Mouse (Mus musculus): ENCODE measurements around the gene Klb. TPM values are rescaled to one million over a fixed set of nuclear protein-coding genes. Genes with fewer than 3 reads are reported as not detected.

Gene Klb
- polyA plus RNA-seq, 1 experiment from 2014 or later: 0.13 TPM

- H3K27ac ChIP-seq: peak within 1 kb of the TSS; percentile 72
- peak within 1 kb of the TSS; percentile 85 for H3K4me2 ChIP-seq
- H3K36me3 ChIP-seq (replicated peaks): no peaks in the 10 kb centered on the region
- H3K27me3 ChIP-seq (replicated peaks): no peaks in the 10 kb centered on the region
- peak within 1 kb of the TSS; percentile 96 for H3K4me3 ChIP-seq
- under 1% methylated on average over 65 of the region's 65 CpGs for WGBS
- peaks cover 14% of the 10 kb centered on the region for H3K4me1 ChIP-seq
- peak; percentile 98 for ATAC-seq (replicated peaks)
- H3K9ac ChIP-seq: peak within 1 kb of the TSS; percentile 76
- no peaks in the 10 kb centered on the region for H3K9me3 ChIP-seq
Measured at GRCm38 (mm10) chr5:65335298-65336074, 12.6 kb upstream of the Klb start, which contains the start of gene Rfc1. Rfc1 (minus strand) TSS chr5:65335670.

GRCm38 (mm10) chr5:65336075-65336355 is 12.1 kb upstream of the Klb start:
- 0 out of 2 replicates have a peak, but pooled peaks have one; percentile 19 for ATAC-seq (replicated peaks)

GRCm38 (mm10) chr5:65338394-65338793 is 9.7 kb upstream of the Klb start:
- no peak overlapping the region for H3K4me3 ChIP-seq
- no peak for ATAC-seq (replicated peaks)
- no peaks in the 10 kb centered on the region for H3K27me3 ChIP-seq (replicated peaks)
- H3K4me2 ChIP-seq: no peak overlapping the region
- H3K9me3 ChIP-seq: no peaks in the 10 kb centered on the region
- 82% methylated on average over 6 of the region's 6 CpGs for WGBS
- no peak overlapping the region for H3K9ac ChIP-seq
- no peak overlapping the region for H3K27ac ChIP-seq
- peaks cover 14% of the 10 kb centered on the region for H3K4me1 ChIP-seq
- H3K36me3 ChIP-seq (replicated peaks): no peaks in the 10 kb centered on the region

More at GRCm38 (mm10) chr5:65336075-65336355, 12.1 kb upstream of the Klb start:
- Histone ChIP-seq H3K9ac (0 out of 2 replicates have a peak overlapping the region, but pooled peaks have one; percentile 76), H3K27me3 (replicated peaks) (no peaks in the 10 kb centered on the region), H3K4me2 (peak overlapping the region; percentile 85), H3K9me3 (no peaks in the 10 kb centered on the region), H3K4me3 (peak overlapping the region; percentile 96), H3K36me3 (replicated peaks) (no peaks in the 10 kb centered on the region), H3K4me1 (peaks cover 14% of the 10 kb centered on the region), H3K27ac (no peak overlapping the region)
- 26% methylated on average over 4 of the region's 4 CpGs for WGBS

GRCm38 (mm10) chr5:65340167-65340566 is 7.9 kb upstream of the Klb start:
- Histone ChIP-seq H3K27ac (no peak overlapping the region), H3K4me2 (no peak overlapping the region), H3K36me3 (replicated peaks) (no peaks in the 10 kb centered on the region), H3K4me1 (peaks cover 5% of the 10 kb centered on the region; the same call in 1 of the 2 replicates), H3K27me3 (replicated peaks) (no peaks in the 10 kb centered on the region), H3K4me3 (no peak overlapping the region), H3K9me3 (no peaks in the 10 kb centered on the region), H3K9ac (no peak overlapping the region)
- no peak for ATAC-seq (replicated peaks)
- WGBS: 67% methylated on average over 4 of the region's 4 CpGs

GRCm38 (mm10) chr5:65350508-65350907 is 2.4 kb downstream of the Klb start:
- Histone ChIP-seq H3K9ac (no peak overlapping the region), H3K4me3 (no peak overlapping the region), H3K4me2 (no peak overlapping the region), H3K36me3 (replicated peaks) (no peaks in the 10 kb centered on the region), H3K9me3 (no peaks in the 10 kb centered on the region), H3K27me3 (replicated peaks) (no peaks in the 10 kb centered on the region), H3K27ac (no peak overlapping the region), H3K4me1 (peaks cover 3% of the 10 kb centered on the region)
- no peak for ATAC-seq (replicated peaks)
- 67% methylated on average over 10 of the region's 10 CpGs for WGBS

- Histone ChIP-seq H3K36me3 (replicated peaks) (no peaks in the 10 kb centered on the region), H3K27me3 (replicated peaks) (no peaks in the 10 kb centered on the region), H3K9ac (no peak overlapping the region), H3K4me1 (no peaks in the 10 kb centered on the region), H3K9me3 (no peaks in the 10 kb centered on the region), H3K4me2 (no peak overlapping the region), H3K27ac (no peak overlapping the region), H3K4me3 (no peak overlapping the region)
- ATAC-seq (replicated peaks): no peak
- WGBS: 90% methylated on average over 3 of the region's 3 CpGs
Measured at GRCm38 (mm10) chr5:65354097-65354496, 6.0 kb downstream of the Klb start.

GRCm38 (mm10) chr5:65354985-65355384 is 6.9 kb downstream of the Klb start:
- no peak overlapping the region for H3K9ac ChIP-seq
- H3K27ac ChIP-seq: no peak overlapping the region
- H3K9me3 ChIP-seq: no peaks in the 10 kb centered on the region
- no peaks in the 10 kb centered on the region for H3K27me3 ChIP-seq (replicated peaks)
- H3K36me3 ChIP-seq (replicated peaks): no peaks in the 10 kb centered on the region
- no peaks in the 10 kb centered on the region for H3K4me1 ChIP-seq
- H3K4me2 ChIP-seq: no peak overlapping the region
- 74% methylated on average over 5 of the region's 5 CpGs for WGBS
- no peak overlapping the region for H3K4me3 ChIP-seq
- no peak for ATAC-seq (replicated peaks)

GRCm38 (mm10) chr5:65356851-65357250 is 8.7 kb downstream of the Klb start:
- Histone ChIP-seq H3K4me3 (no peak overlapping the region), H3K9ac (no peak overlapping the region), H3K4me1 (no peaks in the 10 kb centered on the region), H3K27me3 (replicated peaks) (no peaks in the 10 kb centered on the region), H3K36me3 (replicated peaks) (no peaks in the 10 kb centered on the region), H3K4me2 (no peak overlapping the region), H3K27ac (no peak overlapping the region), H3K9me3 (no peaks in the 10 kb centered on the region)
- ATAC-seq (replicated peaks): no peak
- WGBS: 89% methylated on average over 6 of the region's 6 CpGs

- no peak for ATAC-seq (replicated peaks)
- Histone ChIP-seq H3K27ac (no peak overlapping the region), H3K9ac (no peak overlapping the region), H3K4me2 (no peak overlapping the region), H3K9me3 (no peaks in the 10 kb centered on the region), H3K4me3 (no peak overlapping the region), H3K4me1 (no peaks in the 10 kb centered on the region), H3K27me3 (replicated peaks) (no peaks in the 10 kb centered on the region), H3K36me3 (replicated peaks) (no peaks in the 10 kb centered on the region)
- WGBS: 89% methylated on average over 3 of the region's 3 CpGs
Measured at GRCm38 (mm10) chr5:65357771-65358170, 9.7 kb downstream of the Klb start.

- H3K36me3 ChIP-seq (replicated peaks): no peaks in the 10 kb centered on the region
- H3K4me3 ChIP-seq: no peak overlapping the region
- H3K27ac ChIP-seq: no peak overlapping the region
- ATAC-seq (replicated peaks): no peak
- H3K9ac ChIP-seq: no peak overlapping the region
- WGBS: 89% methylated on average over 11 of the region's 11 CpGs
- H3K9me3 ChIP-seq: no peaks in the 10 kb centered on the region
- no peak overlapping the region for H3K4me2 ChIP-seq
- no peaks in the 10 kb centered on the region for H3K4me1 ChIP-seq
- H3K27me3 ChIP-seq (replicated peaks): no peaks in the 10 kb centered on the region
Measured at GRCm38 (mm10) chr5:65367837-65368236, 19.7 kb downstream of the Klb start.

GRCm38 (mm10) chr5:65371551-65371950 is 23.4 kb downstream of the Klb start:
- Histone ChIP-seq H3K4me2 (no peak overlapping the region), H3K9me3 (no peaks in the 10 kb centered on the region), H3K27ac (no peak overlapping the region), H3K4me1 (no peaks in the 10 kb centered on the region), H3K36me3 (replicated peaks) (no peaks in the 10 kb centered on the region), H3K4me3 (no peak overlapping the region), H3K27me3 (replicated peaks) (no peaks in the 10 kb centered on the region), H3K9ac (no peak overlapping the region)
- 92% methylated on average over 7 of the region's 7 CpGs for WGBS
- no peak for ATAC-seq (replicated peaks)

- Histone ChIP-seq H3K27ac (no peak overlapping the region), H3K9me3 (no peaks in the 10 kb centered on the region), H3K27me3 (replicated peaks) (no peaks in the 10 kb centered on the region), H3K4me3 (no peak overlapping the region), H3K4me2 (no peak overlapping the region), H3K36me3 (replicated peaks) (no peaks in the 10 kb centered on the region), H3K9ac (no peak overlapping the region), H3K4me1 (no peaks in the 10 kb centered on the region)
- 80% methylated on average over 7 of the region's 7 CpGs for WGBS
- no peak for ATAC-seq (replicated peaks)
Measured at GRCm38 (mm10) chr5:65374746-65375145, 26.6 kb downstream of the Klb start.

GRCm38 (mm10) chr5:65385704-65386103 is 37.6 kb downstream of the Klb start:
- H3K4me1 ChIP-seq: peaks cover 19% of the 10 kb centered on the region
- no peak overlapping the region for H3K4me3 ChIP-seq
- H3K9ac ChIP-seq: no peak overlapping the region
- no peaks in the 10 kb centered on the region for H3K9me3 ChIP-seq
- H3K27ac ChIP-seq: no peak overlapping the region
- 74% methylated on average over 2 of the region's 2 CpGs for WGBS
- no peak for ATAC-seq (replicated peaks)
- no peak overlapping the region for H3K4me2 ChIP-seq
- no peaks in the 10 kb centered on the region for H3K27me3 ChIP-seq (replicated peaks)
- H3K36me3 ChIP-seq (replicated peaks): peaks cover 17% of the 10 kb centered on the region
